Mouse (Mus musculus) hindbrain, embryonic 10.5 days (tissue): ENCODE results near the gene Erlin1. TPM values are rescaled to one million over a fixed set of nuclear protein-coding genes. Genes with fewer than 3 reads are reported as not detected.
A peak's percentile ranks its signal among the peaks of the same experiment; 100 is the strongest.

Experiments
- DNase-seq: peaks from one replicate; pipeline ENCODE4 v3.0.0-alpha.2; 2017; ENCODE audit warnings: low spot score
- H3K27ac ChIP-seq: fragments of 300-500 bp; sonication (generic); 2 replicates; pipeline ENCODE4 v1.5.1; 2016; ENCODE audit warnings: mild to moderate bottlenecking, moderate library complexity
- H3K27me3 ChIP-seq: fragments of 300-500 bp; sonication (generic); 2 replicates; pipeline ENCODE4 v1.6.1; 2016; ENCODE audit warnings: mild to moderate bottlenecking; ENCODE audit not compliant: poor library complexity, insufficient read depth, severe bottlenecking
- H3K36me3 ChIP-seq: fragments of 300-500 bp; sonication (generic); 2 replicates; pipeline ENCODE4 v1.6.1; 2016; ENCODE audit warnings: mild to moderate bottlenecking, moderate library complexity
- H3K4me1 ChIP-seq: fragments of 300-500 bp; sonication (generic); replicated peaks from 2 replicates; pipeline ENCODE4 v1.6.1; 2016; ENCODE audit warnings: mild to moderate bottlenecking
- H3K4me3 ChIP-seq: fragments of 300-500 bp; sonication (generic); 2 replicates; pipeline ENCODE4 v1.5.1; 2016; ENCODE audit warnings: mild to moderate bottlenecking, moderate library complexity
- H3K9me3 ChIP-seq: fragments of 300-500 bp; sonication (generic); 2 replicates; pipeline ENCODE4 v1.6.1; 2016; ENCODE audit warnings: mild to moderate bottlenecking, moderate library complexity
- WGBS: fragments of 180-500 bp; shearing (Covaris S2); methylation state at CpG from one replicate; pipeline ENCODE4 v1.1.7; 2016; 5-methylcytosine and 5-hydroxymethylcytosine counted together
- polyA plus RNA-seq: library from polyadenylated mRNA; unstranded; fragments of >200 nt; fragmentation: Nextera tagmentation; extraction: Ambion mirVana; gene quantifications from 2 replicates; pipeline ENCODE4 v1.2.1, GENCODE M21; 2016

Gene Erlin1
- 18.5 and 24.3 TPM in 2 replicates for polyA plus RNA-seq

- peak within 1 kb of the TSS; percentile 88 for H3K27ac ChIP-seq
- WGBS, result under 1% methylated on average over 75 of the region's 75 CpGs
- no peaks in the 10 kb centered on the region; the same call in 1 of the 2 replicates for H3K27me3 ChIP-seq
Measured at GRCm38 (mm10) chr19:44069121-44069913, at the start of gene Erlin1. Gene Erlin1, minus strand, starts transcription at chr19:44069785.

GRCm38 (mm10) chr19:44117793-44118192 is 48.2 kb upstream of the Erlin1 start:
- H3K4me3 ChIP-seq, result no peak overlapping the region
- H3K9me3 ChIP-seq, result no peaks in the 10 kb centered on the region
- H3K27me3 ChIP-seq, result no peaks in the 10 kb centered on the region
- H3K36me3 ChIP-seq, result peaks cover 98% of the 10 kb centered on the region
- no peaks in the 10 kb centered on the region for H3K4me1 ChIP-seq
- no peak overlapping the region for H3K27ac ChIP-seq
- no peak for DNase-seq

More at GRCm38 (mm10) chr19:44069121-44069913, at the start of gene Erlin1:
- Histone ChIP-seq H3K36me3 (peaks cover 4% of the 10 kb centered on the region), H3K9me3 (no peaks in the 10 kb centered on the region), H3K4me1 (peaks cover 25% of the 10 kb centered on the region), H3K4me3 (peak within 1 kb of the TSS; percentile 81)
- peak; percentile 88 for DNase-seq

- Histone ChIP-seq H3K4me3 (no peak overlapping the region), H3K4me1 (peaks cover 9% of the 10 kb centered on the region), H3K9me3 (no peaks in the 10 kb centered on the region), H3K36me3 (peaks cover 78% of the 10 kb centered on the region), H3K27me3 (no peaks in the 10 kb centered on the region), H3K27ac (no peak overlapping the region)
- peak; percentile 45 for DNase-seq
- 64% methylated on average over 7 of the region's 7 CpGs for WGBS
Measured at GRCm38 (mm10) chr19:44111706-44112105, 42.1 kb upstream of the Erlin1 start.

GRCm38 (mm10) chr19:44110356-44110755 is 40.8 kb upstream of the Erlin1 start:
- no peak overlapping the region for H3K4me3 ChIP-seq
- peaks cover 64% of the 10 kb centered on the region for H3K36me3 ChIP-seq
- no peak for DNase-seq
- no peaks in the 10 kb centered on the region for H3K27me3 ChIP-seq
- no peak overlapping the region for H3K27ac ChIP-seq
- no peaks in the 10 kb centered on the region for H3K9me3 ChIP-seq
- WGBS, result 88% methylated on average over 9 of the region's 9 CpGs
- peaks cover 23% of the 10 kb centered on the region for H3K4me1 ChIP-seq

GRCm38 (mm10) chr19:44108996-44109395 is 39.4 kb upstream of the Erlin1 start:
- H3K27ac ChIP-seq, result no peak overlapping the region
- DNase-seq, result no peak
- H3K9me3 ChIP-seq, result no peaks in the 10 kb centered on the region
- no peaks in the 10 kb centered on the region for H3K27me3 ChIP-seq
- H3K36me3 ChIP-seq, result peaks cover 51% of the 10 kb centered on the region
- H3K4me3 ChIP-seq, result no peak overlapping the region
- peaks cover 23% of the 10 kb centered on the region for H3K4me1 ChIP-seq

- H3K27ac ChIP-seq, result peak overlapping the region; percentile 97
- DNase-seq, result no peak
- peak overlapping the region; percentile 99 for H3K4me3 ChIP-seq
- H3K36me3 ChIP-seq, result peaks cover 42% of the 10 kb centered on the region
- no peaks in the 10 kb centered on the region for H3K27me3 ChIP-seq
- WGBS, result 31% methylated on average over 22 of the region's 22 CpGs
- peaks cover 23% of the 10 kb centered on the region for H3K4me1 ChIP-seq
- H3K9me3 ChIP-seq, result no peaks in the 10 kb centered on the region
Measured at GRCm38 (mm10) chr19:44107661-44108521, 38.3 kb upstream of the Erlin1 start.

GRCm38 (mm10) chr19:44106831-44107660 is 37.5 kb upstream of the Erlin1 start, which contains the start of gene Chuk:
Gene Chuk, minus strand, starts transcription at chr19:44107480.
- H3K4me1 ChIP-seq, result peaks cover 23% of the 10 kb centered on the region
- WGBS, result 1% methylated on average over 67 of the region's 67 CpGs
- H3K36me3 ChIP-seq, result peaks cover 40% of the 10 kb centered on the region
- no peaks in the 10 kb centered on the region for H3K27me3 ChIP-seq
- peak; percentile 95 for DNase-seq
- H3K4me3 ChIP-seq, result peak within 1 kb of the TSS; percentile 99
- peak within 1 kb of the TSS; percentile 97 for H3K27ac ChIP-seq
- H3K9me3 ChIP-seq, result no peaks in the 10 kb centered on the region

GRCm38 (mm10) chr19:44104393-44104792 is 34.8 kb upstream of the Erlin1 start:
- H3K9me3 ChIP-seq, result no peaks in the 10 kb centered on the region

GRCm38 (mm10) chr19:44103001-44103400 is 33.4 kb upstream of the Erlin1 start:
- Histone ChIP-seq H3K4me1 (peaks cover 18% of the 10 kb centered on the region), H3K4me3 (no peak overlapping the region), H3K36me3 (peaks cover 45% of the 10 kb centered on the region), H3K9me3 (no peaks in the 10 kb centered on the region), H3K27me3 (no peaks in the 10 kb centered on the region), H3K27ac (no peak overlapping the region)
- 95% methylated on average over 3 of the region's 3 CpGs for WGBS
- DNase-seq, result no peak

More at GRCm38 (mm10) chr19:44104393-44104792, 34.8 kb upstream of the Erlin1 start:
- Histone ChIP-seq H3K4me3 (no peak overlapping the region), H3K36me3 (peaks cover 38% of the 10 kb centered on the region), H3K27ac (no peak overlapping the region), H3K27me3 (no peaks in the 10 kb centered on the region), H3K4me1 (peaks cover 23% of the 10 kb centered on the region)
- no peak for DNase-seq
- WGBS, result 97% methylated on average over 1 of the region's 1 CpGs

- no peak for DNase-seq
- Histone ChIP-seq H3K4me3 (no peak overlapping the region), H3K36me3 (peaks cover 67% of the 10 kb centered on the region), H3K27me3 (no peaks in the 10 kb centered on the region), H3K9me3 (peaks cover 5% of the 10 kb centered on the region), H3K27ac (no peak overlapping the region), H3K4me1 (peaks cover 5% of the 10 kb centered on the region; the same call in 1 of the 2 replicates)
Measured at GRCm38 (mm10) chr19:44100840-44101239, 31.3 kb upstream of the Erlin1 start.

GRCm38 (mm10) chr19:44086278-44086677 is 16.7 kb upstream of the Erlin1 start:
- peaks cover 86% of the 10 kb centered on the region for H3K36me3 ChIP-seq
- H3K9me3 ChIP-seq, result no peaks in the 10 kb centered on the region
- WGBS, result 30% methylated on average over 3 of the region's 3 CpGs
- no peak overlapping the region for H3K4me3 ChIP-seq
- H3K27me3 ChIP-seq, result no peaks in the 10 kb centered on the region
- no peak for DNase-seq
- H3K27ac ChIP-seq, result peak overlapping the region; percentile 75
- H3K4me1 ChIP-seq, result peaks cover 15% of the 10 kb centered on the region

- no peak for DNase-seq
- no peaks in the 10 kb centered on the region for H3K27me3 ChIP-seq
- 90% methylated on average over 2 of the region's 2 CpGs for WGBS
- no peak overlapping the region for H3K4me3 ChIP-seq
- peaks cover 4% of the 10 kb centered on the region; the same call in 1 of the 2 replicates for H3K4me1 ChIP-seq
- peaks cover 91% of the 10 kb centered on the region for H3K36me3 ChIP-seq
- H3K9me3 ChIP-seq, result no peaks in the 10 kb centered on the region
- no peak overlapping the region for H3K27ac ChIP-seq
Measured at GRCm38 (mm10) chr19:44080920-44081319, 11.3 kb upstream of the Erlin1 start.
